Mouse (Mus musculus): ENCODE measurements around the gene Cadm4. TPM values are rescaled to one million over a fixed set of nuclear protein-coding genes. Genes with fewer than 3 reads are reported as not detected.
"Not testable (repeated sequence)": the region's sequence is repeated elsewhere in the genome, so short reads cannot be mapped to it uniquely, and the experiment has no call there.

Gene Cadm4
- polyA plus RNA-seq, 1 experiment from 2014 or later = 47.0 TPM

- Histone ChIP-seq H3K4me3 (ENCODE audit: low read length) (no peak overlapping the region), H3K9ac (ENCODE audit: low read depth, low read length) (no peak overlapping the region), H3K4me2 (ENCODE audit: low read length) (no peak overlapping the region; the same call in 1 of the 2 replicates), H3K27me3 (replicated peaks; ENCODE audit: control insufficient read depth, insufficient read depth, low read length) (no peaks in the 10 kb centered on the region), H3K36me3 (ENCODE audit: control insufficient read depth, insufficient read depth, low read length) (peaks cover 23% of the 10 kb centered on the region), H3K9me3 (ENCODE audit: control insufficient read depth, low read length) (0 out of 2 replicates have a peak, but pooled peaks cover 4% of the 10 kb centered on the region), H3K4me1 (ENCODE audit: control insufficient read depth, insufficient read depth, low read depth, low read length) (peaks cover 27% of the 10 kb centered on the region), H3K27ac (ENCODE audit: low read depth, low read length) (peak overlapping the region; percentile 100)
- ATAC-seq = no peak
- 25% methylated on average over 4 of the region's 4 CpGs for WGBS
These were observed 23.0 kb downstream of the Cadm4 start for GRCm38 (mm10) chr7:24504868-24505267.

GRCm38 (mm10) chr7:24505447-24506064 is 23.7 kb downstream of the Cadm4 start:
- Histone ChIP-seq H3K4me1 (ENCODE audit: control insufficient read depth, insufficient read depth, low read depth, low read length) (peaks cover 28% of the 10 kb centered on the region), H3K9ac (ENCODE audit: low read depth, low read length) (peak overlapping the region; percentile 96; the same call in 1 of the 2 replicates)
- 10% methylated on average over 15 of the region's 15 CpGs for WGBS

DNA sequence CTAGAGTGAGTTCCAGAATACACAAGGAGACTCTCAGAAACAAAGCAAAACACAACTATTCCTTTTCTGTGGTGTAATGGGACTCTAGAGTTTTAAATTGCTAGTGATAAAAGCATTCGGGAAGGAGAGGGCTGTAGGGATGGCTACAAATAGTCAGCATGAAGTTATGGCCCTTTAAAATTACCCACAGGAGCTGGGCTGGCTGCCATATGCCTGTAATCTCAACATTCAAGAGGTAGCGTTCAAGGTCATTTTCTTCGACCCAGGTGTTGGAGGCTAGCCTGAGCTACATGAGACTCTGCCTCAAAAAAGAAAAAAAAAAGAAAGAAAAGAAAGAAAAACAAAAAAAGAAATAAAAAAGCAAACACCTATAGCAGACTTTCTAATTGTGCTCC is 24.2 kb downstream of the Cadm4 start:
- Histone ChIP-seq H3K27ac (ENCODE audit: low read depth, low read length) (peak overlapping the region; percentile 100), H3K27me3 (replicated peaks; ENCODE audit: control insufficient read depth, insufficient read depth, low read length) (no peaks in the 10 kb centered on the region), H3K4me1 (ENCODE audit: control insufficient read depth, insufficient read depth, low read depth, low read length) (peaks cover 30% of the 10 kb centered on the region), H3K9ac (ENCODE audit: low read depth, low read length) (peak overlapping the region; percentile 96; the same call in 1 of the 2 replicates), H3K4me3 (ENCODE audit: low read length) (peak overlapping the region; percentile 65), H3K4me2 (ENCODE audit: low read length) (peak overlapping the region; percentile 76), H3K36me3 (ENCODE audit: control insufficient read depth, insufficient read depth, low read length) (peaks cover 16% of the 10 kb centered on the region), H3K9me3 (ENCODE audit: control insufficient read depth, low read length) (no peaks in the 10 kb centered on the region)
- no peak for ATAC-seq
- WGBS = 6% methylated on average over 3 of the region's 3 CpGs

More at GRCm38 (mm10) chr7:24505447-24506064, 23.7 kb downstream of the Cadm4 start:
- Histone ChIP-seq H3K4me3 (ENCODE audit: low read length) (peak overlapping the region; percentile 1; the same call in 1 of the 2 replicates), H3K9me3 (ENCODE audit: control insufficient read depth, low read length) (0 out of 2 replicates have a peak, but pooled peaks cover 4% of the 10 kb centered on the region), H3K36me3 (ENCODE audit: control insufficient read depth, insufficient read depth, low read length) (peaks cover 17% of the 10 kb centered on the region), H3K4me2 (ENCODE audit: low read length) (peak overlapping the region; percentile 76), H3K27ac (ENCODE audit: low read depth, low read length) (peak overlapping the region; percentile 100), H3K27me3 (replicated peaks; ENCODE audit: control insufficient read depth, insufficient read depth, low read length) (no peaks in the 10 kb centered on the region)
- ATAC-seq = no peak

- peak; percentile 15 for ATAC-seq
- H3K27ac ChIP-seq (ENCODE audit: low read depth, low read length) = peak overlapping the region; percentile 100
- H3K27me3 ChIP-seq (replicated peaks; ENCODE audit: control insufficient read depth, insufficient read depth, low read length) = no peaks in the 10 kb centered on the region
- no peaks in the 10 kb centered on the region for H3K9me3 ChIP-seq (ENCODE audit: control insufficient read depth, low read length)
- H3K4me1 ChIP-seq (ENCODE audit: control insufficient read depth, insufficient read depth, low read depth, low read length) = peaks cover 30% of the 10 kb centered on the region
- peak overlapping the region; percentile 96 for H3K9ac ChIP-seq (ENCODE audit: low read depth, low read length)
- peaks cover 16% of the 10 kb centered on the region for H3K36me3 ChIP-seq (ENCODE audit: control insufficient read depth, insufficient read depth, low read length)
- peak overlapping the region; percentile 65 for H3K4me3 ChIP-seq (ENCODE audit: low read length)
- WGBS = 0% methylated on average over 12 of the region's 12 CpGs
- H3K4me2 ChIP-seq (ENCODE audit: low read length) = peak overlapping the region; percentile 76
These were observed 24.6 kb downstream of the Cadm4 start for GRCm38 (mm10) chr7:24506476-24506837.

DNA sequence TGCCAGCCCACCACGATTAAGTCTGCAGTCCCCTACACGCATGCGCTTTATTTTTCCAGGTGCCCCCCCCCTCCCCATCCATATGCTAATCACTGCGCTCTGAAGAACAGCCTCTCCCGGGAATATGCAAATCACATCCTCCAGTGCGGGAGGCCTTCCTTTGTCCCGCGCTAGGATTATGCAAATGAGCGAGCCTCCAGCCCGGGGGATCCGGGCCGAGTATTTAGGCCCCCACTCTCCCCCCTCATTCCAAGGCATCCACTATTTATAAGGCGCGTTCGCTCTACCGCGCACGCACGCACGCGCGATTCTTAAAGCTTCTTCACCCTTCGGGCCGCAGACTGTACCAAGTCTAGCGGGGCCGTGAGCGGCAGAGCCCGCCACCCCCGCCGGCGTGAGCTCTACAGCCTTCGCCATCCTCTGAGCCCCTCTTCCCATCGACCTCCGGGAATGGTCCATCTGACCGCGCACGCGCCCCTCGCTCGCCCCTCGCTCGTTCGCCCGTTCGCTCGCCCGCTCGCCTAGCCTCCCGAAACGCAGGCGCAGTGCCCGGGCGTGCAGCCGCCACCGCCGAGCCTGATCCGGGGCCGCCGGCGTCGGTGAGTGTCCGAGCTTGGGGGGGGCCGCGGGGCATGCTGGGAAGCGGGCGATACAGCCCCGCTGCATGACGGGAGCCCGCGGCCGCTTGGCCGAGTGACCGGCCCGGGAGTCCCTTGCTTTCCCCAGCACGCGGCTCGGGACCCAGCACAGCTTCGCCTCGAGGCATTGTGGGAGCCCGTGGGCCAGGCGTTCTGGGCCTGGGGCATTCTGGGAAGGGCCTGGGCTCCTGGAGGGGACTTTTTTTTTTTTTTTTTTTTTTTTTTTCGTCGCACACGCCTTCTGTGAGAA is 25.3 kb downstream of the Cadm4 start, which contains the start of gene Zfp428:
Gene Zfp428 (plus strand): TSS at position 169 of the 888 bp plus-strand sequence.
- peaks cover 34% of the 10 kb centered on the region for H3K4me1 ChIP-seq (ENCODE audit: control insufficient read depth, insufficient read depth, low read depth, low read length)
- under 1% methylated on average over 84 of the region's 84 CpGs for WGBS

GRCm38 (mm10) chr7:24507726-24508114 is 25.9 kb downstream of the Cadm4 start:
- under 1% methylated on average over 20 of the region's 20 CpGs for WGBS
- H3K4me1 ChIP-seq (ENCODE audit: control insufficient read depth, insufficient read depth, low read depth, low read length) = peaks cover 34% of the 10 kb centered on the region
- peaks cover 14% of the 10 kb centered on the region for H3K36me3 ChIP-seq (ENCODE audit: control insufficient read depth, insufficient read depth, low read length)
- H3K4me2 ChIP-seq (ENCODE audit: low read length) = peak overlapping the region; percentile 76
- H3K27me3 ChIP-seq (replicated peaks; ENCODE audit: control insufficient read depth, insufficient read depth, low read length) = no peaks in the 10 kb centered on the region
- no peaks in the 10 kb centered on the region for H3K9me3 ChIP-seq (ENCODE audit: control insufficient read depth, low read length)
- ATAC-seq = peak; percentile 15
- H3K27ac ChIP-seq (ENCODE audit: low read depth, low read length) = peak overlapping the region; percentile 100
- H3K9ac ChIP-seq (ENCODE audit: low read depth, low read length) = peak overlapping the region; percentile 96
- peak overlapping the region; percentile 65 for H3K4me3 ChIP-seq (ENCODE audit: low read length)

More for the DNA sequence above, 25.3 kb downstream of the Cadm4 start, which contains the start of gene Zfp428:
- no peaks in the 10 kb centered on the region for H3K27me3 ChIP-seq (replicated peaks; ENCODE audit: control insufficient read depth, insufficient read depth, low read length)
- H3K9me3 ChIP-seq (ENCODE audit: control insufficient read depth, low read length) = no peaks in the 10 kb centered on the region
- H3K4me3 ChIP-seq (ENCODE audit: low read length) = peak within 1 kb of the TSS; percentile 65
- peak within 1 kb of the TSS; percentile 100 for H3K27ac ChIP-seq (ENCODE audit: low read depth, low read length)
- peaks cover 18% of the 10 kb centered on the region for H3K36me3 ChIP-seq (ENCODE audit: control insufficient read depth, insufficient read depth, low read length)
- peak within 1 kb of the TSS; percentile 96 for H3K9ac ChIP-seq (ENCODE audit: low read depth, low read length)
- peak within 1 kb of the TSS; percentile 76 for H3K4me2 ChIP-seq (ENCODE audit: low read length)
- ATAC-seq = peak; percentile 93

GRCm38 (mm10) chr7:24512355-24512754 is 30.5 kb downstream of the Cadm4 start, which contains the start of gene AC161166.1:
Gene AC161166.1 (minus strand): TSS chr7:24512455.
- H3K4me3 ChIP-seq (ENCODE audit: low read length) = no peak within 1 kb of the TSS
- no peak for ATAC-seq
- peaks cover 26% of the 10 kb centered on the region for H3K36me3 ChIP-seq (ENCODE audit: control insufficient read depth, insufficient read depth, low read length)
- H3K27me3 ChIP-seq (replicated peaks; ENCODE audit: control insufficient read depth, insufficient read depth, low read length) = no peaks in the 10 kb centered on the region
- 89% methylated on average over 7 of the region's 7 CpGs for WGBS
- H3K4me1 ChIP-seq (ENCODE audit: control insufficient read depth, insufficient read depth, low read depth, low read length) = peaks cover 19% of the 10 kb centered on the region
- H3K4me2 ChIP-seq (ENCODE audit: low read length) = no peak within 1 kb of the TSS
- H3K27ac ChIP-seq (ENCODE audit: low read depth, low read length) = no peak within 1 kb of the TSS
- no peak within 1 kb of the TSS for H3K9ac ChIP-seq (ENCODE audit: low read depth, low read length)
- no peaks in the 10 kb centered on the region for H3K9me3 ChIP-seq (ENCODE audit: control insufficient read depth, low read length)

- H3K4me2 ChIP-seq (ENCODE audit: low read length); H3K4me1 ChIP-seq (ENCODE audit: control insufficient read depth, insufficient read depth, low read depth, low read length); H3K9me3 ChIP-seq (ENCODE audit: control insufficient read depth, low read length); H3K27me3 ChIP-seq (replicated peaks; ENCODE audit: control insufficient read depth, insufficient read depth, low read length); H3K9ac ChIP-seq (ENCODE audit: low read depth, low read length); H3K27ac ChIP-seq (ENCODE audit: low read depth, low read length); H3K4me3 ChIP-seq (ENCODE audit: low read length); ATAC-seq: not testable (repeated sequence)
- H3K36me3 ChIP-seq (ENCODE audit: control insufficient read depth, insufficient read depth, low read length) = peaks cover 24% of the 10 kb centered on the region
- WGBS = 60% methylated on average over 8 of the region's 8 CpGs
These were observed 34.5 kb downstream of the Cadm4 start for GRCm38 (mm10) chr7:24516319-24516718.

DNA sequence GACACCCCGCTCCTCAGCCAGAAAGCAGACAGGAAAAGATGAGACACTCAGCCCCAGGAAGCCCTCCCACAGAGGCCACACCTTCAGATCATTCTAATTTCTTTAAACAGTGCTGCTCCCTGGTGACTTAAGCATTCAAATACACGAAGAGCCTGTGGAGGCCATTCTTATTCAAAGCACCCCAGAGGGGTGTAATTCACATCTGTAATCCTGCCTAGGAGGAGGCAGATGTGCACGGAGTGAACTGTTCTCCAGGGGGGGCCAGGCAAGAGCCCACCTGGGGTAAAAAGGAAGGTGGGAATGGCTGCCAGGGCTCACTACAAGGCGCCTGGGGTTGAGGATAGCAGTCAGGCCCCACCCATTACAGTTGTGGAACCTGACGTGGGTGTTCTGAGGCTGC is 35.3 kb downstream of the Cadm4 start:
- ATAC-seq = 0 out of 2 replicates have a peak, but pooled peaks have one; percentile 15
- WGBS = 31% methylated on average over 5 of the region's 5 CpGs
- no peaks in the 10 kb centered on the region for H3K9me3 ChIP-seq (ENCODE audit: control insufficient read depth, low read length)
- no peaks in the 10 kb centered on the region for H3K4me1 ChIP-seq (ENCODE audit: control insufficient read depth, insufficient read depth, low read depth, low read length)
- no peaks in the 10 kb centered on the region for H3K27me3 ChIP-seq (replicated peaks; ENCODE audit: control insufficient read depth, insufficient read depth, low read length)
- no peak overlapping the region for H3K4me3 ChIP-seq (ENCODE audit: low read length)
- H3K36me3 ChIP-seq (ENCODE audit: control insufficient read depth, insufficient read depth, low read length) = peaks cover 17% of the 10 kb centered on the region
- no peak overlapping the region for H3K4me2 ChIP-seq (ENCODE audit: low read length)
- no peak overlapping the region for H3K27ac ChIP-seq (ENCODE audit: low read depth, low read length)
- no peak overlapping the region for H3K9ac ChIP-seq (ENCODE audit: low read depth, low read length)
